Mouse (Mus musculus) G1E (cell line): ENCODE results near the gene Tspan5.

Experiments used
- CTCF ChIP-seq: IDR thresholded peaks from 2 replicates; pipeline ENCODE4 v1.5.1; 2012; ENCODE audit warnings: low read depth, low read length, inconsistent platforms, mixed read lengths
- GATA1 ChIP-seq: IDR thresholded peaks from 2 replicates; pipeline ENCODE4 v1.6.1; 2012; ENCODE audit warnings: borderline replicate concordance, low read length, inconsistent platforms, mixed read lengths
- GATA2 ChIP-seq: IDR thresholded peaks from 2 replicates; pipeline ENCODE4 v1.6.1; 2012; ENCODE audit warnings: low read depth, low read length, inconsistent platforms, borderline replicate concordance
- POLR2AphosphoS5 ChIP-seq: IDR thresholded peaks from 2 replicates; pipeline ENCODE4 v1.6.1; 2012; ENCODE audit warnings: low read depth, low read length, inconsistent platforms; ENCODE audit not compliant: insufficient replicate concordance
- TAL1 ChIP-seq: conservative IDR thresholded peaks from 2 replicates; pipeline ENCODE4 v1.6.1; 2012; ENCODE audit warnings: low read depth, low read length, inconsistent platforms, mixed read lengths

DNA sequence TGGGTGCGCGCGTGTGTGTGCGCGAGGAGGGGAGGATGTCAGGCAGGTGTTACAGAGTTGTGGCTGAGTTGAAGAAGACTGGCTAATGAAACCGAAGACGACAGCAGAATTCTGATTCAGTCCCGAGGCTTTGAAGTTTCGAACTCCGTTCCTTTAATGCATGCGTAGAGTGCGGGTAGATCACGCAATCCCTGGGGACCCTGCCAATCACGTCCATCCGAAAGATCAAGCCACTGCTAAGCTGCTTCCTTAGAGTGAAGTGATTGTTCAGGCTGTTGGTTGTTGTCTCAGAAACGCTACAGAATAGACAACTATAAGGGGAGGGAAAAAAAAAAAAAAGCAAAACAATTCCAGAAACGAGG, 46.5 kb downstream of the Tspan5 start:
- TF ChIP-seq POLR2AphosphoS5 (no peak), CTCF (no peak), GATA1 (no peak), TAL1 (no peak), GATA2 (no peak)
